21 mouse cellular contexts compared by ENCODE assay signal in the genomic region with DNA sequence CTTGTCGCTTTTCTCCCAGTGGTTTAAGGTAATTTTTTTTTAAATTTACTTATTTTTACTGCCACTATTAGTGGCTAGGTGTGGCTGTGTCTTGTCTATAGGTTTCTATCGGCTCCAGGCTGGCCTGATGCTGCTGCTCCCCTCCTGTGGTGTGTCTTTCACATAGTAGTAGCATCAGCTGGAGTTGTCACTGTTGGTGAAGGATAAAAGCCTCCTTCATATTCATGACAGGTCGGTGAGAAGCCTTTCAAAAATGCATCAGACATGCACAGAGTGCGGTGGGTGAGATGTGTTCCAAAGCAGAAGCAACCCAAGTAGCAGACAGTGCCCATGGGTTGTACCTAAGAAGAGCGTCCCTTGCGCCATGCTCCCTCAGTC.
DNase-seq lines count a peak whose midpoint lies in the region; ATAC-seq lines count a peak whose summit lies in the region.
"Had no signal": no experiment of that assay in that cellular context is flagged by ENCODE, and none has a peak within 500 bp of the region (broad histone marks: within the 10 kb centered on the region; RNA-seq: fewer than 3 reads in every experiment).

No protein-coding gene starts in this region.

- H3K4me1 ChIP-seq in forebrain, embryonic 14.5 days (ENCODE audit: control insufficient read depth, insufficient read depth, low read length), result no peaks in the 10 kb centered on the region
- 0 out of 2 replicates have a peak, but pooled peaks cover 5% of the 10 kb centered on the region for H3K4me1 ChIP-seq in forebrain, embryonic 13.5 days
- peaks cover 2% of the 10 kb centered on the region; the same call in 1 of the 2 replicates for H3K4me1 ChIP-seq in hindbrain, embryonic 15.5 days (replicated peaks)
- no peaks in the 10 kb centered on the region for H3K4me1 ChIP-seq in hindbrain, embryonic 12.5 days
- no peaks in the 10 kb centered on the region for H3K4me1 ChIP-seq in liver, embryonic 11.5 days (replicated peaks; ENCODE audit: control insufficient read depth, insufficient read depth, low read length)
- H3K4me1 ChIP-seq: heart, embryonic 12.5 days; limb, embryonic 12.5 days; lung, embryonic 15.5 days had no signal

- H3K27me3 ChIP-seq in forebrain, embryonic 14.5 days (replicated peaks; ENCODE audit: control insufficient read depth, insufficient read depth, low read length), result no peaks in the 10 kb centered on the region
- no peaks in the 10 kb centered on the region for H3K27me3 ChIP-seq in forebrain, embryonic 13.5 days
- H3K27me3 ChIP-seq in hindbrain, embryonic 15.5 days, result no peaks in the 10 kb centered on the region
- no peaks in the 10 kb centered on the region for H3K27me3 ChIP-seq in hindbrain, embryonic 12.5 days
- H3K27me3 ChIP-seq in liver, embryonic 11.5 days (replicated peaks; ENCODE audit: control insufficient read depth, insufficient read depth, low read length), result no peaks in the 10 kb centered on the region
- H3K27me3 ChIP-seq: heart, embryonic 12.5 days; limb, embryonic 12.5 days; lung, embryonic 15.5 days had no signal

- H3K27ac ChIP-seq in forebrain, embryonic 14.5 days (ENCODE audit: low read depth, low read length), result peak overlapping the region; percentile 21; the same call in 1 of the 2 replicates
- H3K27ac ChIP-seq in forebrain, embryonic 13.5 days, result no peak overlapping the region
- no peak overlapping the region; the same call in 1 of the 2 replicates for H3K27ac ChIP-seq in hindbrain, embryonic 15.5 days (replicated peaks)
- H3K27ac ChIP-seq in hindbrain, embryonic 12.5 days, result no peak overlapping the region
- no peak overlapping the region for H3K27ac ChIP-seq in liver, embryonic 11.5 days (ENCODE audit: low read depth, low read length)
- H3K27ac ChIP-seq: layer of hippocampus, adult 2 months; left cerebral cortex, adult 2 months; limb, embryonic 12.5 days; lung, embryonic 15.5 days had no signal

- H3K9ac ChIP-seq in forebrain, embryonic 14.5 days (ENCODE audit: low read length), result no peak overlapping the region
- H3K9ac ChIP-seq in forebrain, embryonic 13.5 days, result no peak overlapping the region
- no peak overlapping the region for H3K9ac ChIP-seq in hindbrain, embryonic 15.5 days
- H3K9ac ChIP-seq in hindbrain, embryonic 12.5 days, result no peak overlapping the region
- no peak overlapping the region for H3K9ac ChIP-seq in liver, embryonic 11.5 days (ENCODE audit: low read depth, low read length)
- H3K9ac ChIP-seq: heart, embryonic 12.5 days; limb, embryonic 12.5 days; lung, embryonic 15.5 days had no signal

- no peak overlapping the region for H3K4me2 ChIP-seq in forebrain, embryonic 14.5 days (ENCODE audit: low read length)
- H3K4me2 ChIP-seq in forebrain, embryonic 13.5 days, result no peak overlapping the region
- no peak overlapping the region for H3K4me2 ChIP-seq in hindbrain, embryonic 15.5 days
- H3K4me2 ChIP-seq in hindbrain, embryonic 12.5 days (replicated peaks), result no peak overlapping the region
- H3K4me2 ChIP-seq in liver, embryonic 11.5 days, result no peak overlapping the region
- H3K4me2 ChIP-seq: heart, embryonic 12.5 days; limb, embryonic 12.5 days; lung, embryonic 15.5 days had no signal

- no peak for DNase-seq in forebrain, embryonic 14.5 days (ENCODE audit: low spot score)
- DNase-seq in retina, postnatal 1 day, result peak; percentile 18
- DNase-seq in retina, embryonic 14.5 days (ENCODE audit: low spot score), result no peak
- DNase-seq in liver, embryonic 11.5 days (ENCODE audit: low spot score), result no peak
- DNase-seq: cerebellum, adult 11 months; cerebellum, adult 9-10 months; cerebellum, postnatal 36 days; gastrocnemius, postnatal 10 days; kidney, adult 2 months; kidney, postnatal 36 days; right cerebral cortex, postnatal 25 days; thymus, postnatal 14 days had no signal

- no peaks in the 10 kb centered on the region for H3K36me3 ChIP-seq in forebrain, embryonic 14.5 days (ENCODE audit: control insufficient read depth, insufficient read depth, low read length)
- no peaks in the 10 kb centered on the region for H3K36me3 ChIP-seq in forebrain, embryonic 13.5 days (ENCODE audit: poor library complexity, severe bottlenecking)
- no peaks in the 10 kb centered on the region for H3K36me3 ChIP-seq in hindbrain, embryonic 15.5 days
- no peaks in the 10 kb centered on the region for H3K36me3 ChIP-seq in hindbrain, embryonic 12.5 days
- H3K36me3 ChIP-seq in liver, embryonic 11.5 days (ENCODE audit: control insufficient read depth, insufficient read depth, low read length), result no peaks in the 10 kb centered on the region
- H3K36me3 ChIP-seq: heart, embryonic 12.5 days; limb, embryonic 12.5 days; lung, embryonic 15.5 days had no signal

- ATAC-seq in forebrain, embryonic 14.5 days, result peak; percentile 37; the same call in 1 of the 2 replicates
- ATAC-seq in forebrain, embryonic 13.5 days, result no peak
- peak; percentile 48; the same call in 1 of the 2 replicates for ATAC-seq in hindbrain, embryonic 15.5 days (ENCODE audit: low FRiP score, low read depth)
- no peak for ATAC-seq in hindbrain, embryonic 12.5 days (ENCODE audit: low FRiP score)
- ATAC-seq in liver, embryonic 11.5 days (replicated peaks; ENCODE audit: low FRiP score), result no peak
- ATAC-seq: inflammation-experienced regulatory T-cells, adult 6 months had no signal

- no peaks in the 10 kb centered on the region for H3K9me3 ChIP-seq in forebrain, embryonic 14.5 days (replicated peaks; ENCODE audit: control insufficient read depth, low read length)
- H3K9me3 ChIP-seq in forebrain, embryonic 13.5 days (replicated peaks), result no peaks in the 10 kb centered on the region
- no peaks in the 10 kb centered on the region for H3K9me3 ChIP-seq in hindbrain, embryonic 15.5 days
- no peaks in the 10 kb centered on the region for H3K9me3 ChIP-seq in hindbrain, embryonic 12.5 days (replicated peaks)
- H3K9me3 ChIP-seq in liver, embryonic 11.5 days (ENCODE audit: control insufficient read depth, low read length), result no peaks in the 10 kb centered on the region; the same call in 1 of the 2 replicates
- H3K9me3 ChIP-seq: lung, embryonic 15.5 days had no signal

- H3K4me3 ChIP-seq in forebrain, embryonic 14.5 days (ENCODE audit: low read depth, low read length), result no peak overlapping the region
- no peak overlapping the region for H3K4me3 ChIP-seq in forebrain, embryonic 13.5 days
- no peak overlapping the region for H3K4me3 ChIP-seq in hindbrain, embryonic 15.5 days
- H3K4me3 ChIP-seq in hindbrain, embryonic 12.5 days, result no peak overlapping the region
- H3K4me3 ChIP-seq in liver, embryonic 11.5 days (ENCODE audit: low read depth, low read length), result no peak overlapping the region
- H3K4me3 ChIP-seq: heart, embryonic 12.5 days; layer of hippocampus, adult 2 months; left cerebral cortex, adult 2 months; limb, embryonic 12.5 days; lung, embryonic 15.5 days had no signal

- 74% methylated on average over 6 of the region's 6 CpGs for WGBS in forebrain, embryonic 14.5 days
- WGBS in forebrain, embryonic 13.5 days, result 78% methylated on average over 6 of the region's 6 CpGs
- WGBS in hindbrain, embryonic 15.5 days, result 69% methylated on average over 6 of the region's 6 CpGs
- 76% methylated on average over 6 of the region's 6 CpGs for WGBS in hindbrain, embryonic 12.5 days
- WGBS in liver, embryonic 11.5 days, result 81% methylated on average over 6 of the region's 6 CpGs

Comparison
In these comparisons a context has a peak if more than half of its experiments do, and no peak if none do; other contexts are left out.
1. ATAC-seq: peak in forebrain, embryonic 14.5 days (single experiment) and hindbrain, embryonic 15.5 days (single experiment); none in forebrain, embryonic 13.5 days (single experiment), hindbrain, embryonic 12.5 days (single experiment) and liver, embryonic 11.5 days (single experiment).